Mouse (Mus musculus) ovary, adult 18-20 months (tissue): ENCODE results near the gene Tyw5.

Source experiments
- DNase-seq: peaks from one replicate; pipeline ENCODE4 v3.0.0; 2022; ENCODE audit warnings: low spot score, mixed read lengths

Gene Tyw5

GRCm38 (mm10) chr1:57387876-57388275, 19.0 kb downstream of the Tyw5 start:
- DNase-seq = no peak

GRCm38 (mm10) chr1:57386519-57386918, 20.4 kb downstream of the Tyw5 start:
- no peak for DNase-seq

DNA sequence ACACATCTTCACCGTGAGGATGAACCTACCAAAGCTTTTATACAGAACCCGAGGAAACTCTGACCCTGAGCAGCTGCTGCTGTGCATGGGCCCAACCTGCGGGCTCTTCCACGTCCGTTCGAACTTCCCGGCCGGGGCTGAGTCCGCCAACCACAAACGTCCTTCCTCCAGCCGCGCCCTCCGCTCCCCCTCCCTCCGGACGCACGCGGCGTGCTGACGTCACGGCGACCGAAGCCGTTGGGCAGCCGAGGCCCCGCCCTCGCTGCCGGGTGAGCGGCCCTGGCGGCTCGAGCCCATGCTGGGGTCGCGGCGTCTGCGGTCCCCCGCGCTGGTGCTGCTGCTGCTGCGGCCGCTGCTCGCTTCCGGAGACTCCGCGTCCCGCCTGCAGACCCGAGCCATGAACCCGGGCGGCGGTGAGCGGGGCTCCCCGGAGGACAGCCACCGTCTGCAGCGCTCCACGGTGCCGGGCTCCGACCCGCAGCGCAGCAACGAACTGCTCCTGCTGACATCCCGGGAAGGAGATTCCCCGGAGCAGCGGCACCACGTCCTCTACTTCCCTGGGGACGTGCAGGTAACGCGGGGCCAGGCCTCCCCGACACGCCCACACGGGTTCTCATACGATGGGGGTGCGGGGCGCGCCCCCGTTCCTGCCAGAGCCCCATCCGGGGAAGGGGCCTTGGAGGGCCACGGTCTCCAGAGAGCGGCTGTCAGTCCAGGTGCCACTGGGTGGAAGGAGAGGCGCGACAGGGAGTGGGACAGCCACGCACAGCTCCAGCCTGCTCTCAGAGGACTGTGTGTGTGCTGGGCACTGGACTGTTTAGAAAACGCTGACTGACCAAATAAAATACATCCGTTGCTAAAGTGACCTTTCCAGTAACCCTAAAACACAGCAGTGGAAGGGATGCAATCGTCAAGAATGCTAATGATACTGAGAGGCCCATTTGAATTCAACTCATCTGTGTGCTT, 29.2 kb downstream of the Tyw5 start, which contains the start of gene 1700066M21Rik:
1700066M21Rik (plus strand) TSS at position 245 of the 966 bp plus-strand sequence.
- peak; percentile 87 for DNase-seq

GRCm38 (mm10) chr1:57376806-57377205, 30.1 kb downstream of the Tyw5 start:
- no peak for DNase-seq

GRCm38 (mm10) chr1:57375276-57375675, 31.6 kb downstream of the Tyw5 start:
- DNase-seq = no peak

GRCm38 (mm10) chr1:57370451-57370850, 36.5 kb downstream of the Tyw5 start:
- no peak for DNase-seq

DNA sequence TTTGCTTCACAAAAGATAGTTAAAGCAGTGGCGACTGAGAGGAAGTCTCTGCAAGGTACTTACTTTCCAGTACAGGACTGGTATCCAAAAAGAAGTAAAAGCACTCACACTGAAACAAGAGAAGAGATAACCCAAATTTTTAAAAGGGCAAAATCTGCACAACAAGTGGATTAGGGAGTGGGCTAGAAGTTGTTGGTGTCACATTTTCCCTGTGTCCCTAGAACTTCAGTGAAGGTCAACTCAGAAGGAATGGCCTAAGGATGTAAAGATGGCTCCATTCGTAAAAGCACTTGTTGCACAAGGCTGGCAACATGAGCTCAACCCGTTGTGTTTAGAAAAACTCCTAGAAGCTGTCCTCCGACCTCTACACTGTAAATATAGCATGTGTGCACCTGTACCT, 37.8 kb downstream of the Tyw5 start:
- no peak for DNase-seq

- no peak for DNase-seq
Measured at GRCm38 (mm10) chr1:57367446-57367845, 39.5 kb downstream of the Tyw5 start.

GRCm38 (mm10) chr1:57358546-57358945, 48.4 kb downstream of the Tyw5 start:
- no peak for DNase-seq

DNA sequence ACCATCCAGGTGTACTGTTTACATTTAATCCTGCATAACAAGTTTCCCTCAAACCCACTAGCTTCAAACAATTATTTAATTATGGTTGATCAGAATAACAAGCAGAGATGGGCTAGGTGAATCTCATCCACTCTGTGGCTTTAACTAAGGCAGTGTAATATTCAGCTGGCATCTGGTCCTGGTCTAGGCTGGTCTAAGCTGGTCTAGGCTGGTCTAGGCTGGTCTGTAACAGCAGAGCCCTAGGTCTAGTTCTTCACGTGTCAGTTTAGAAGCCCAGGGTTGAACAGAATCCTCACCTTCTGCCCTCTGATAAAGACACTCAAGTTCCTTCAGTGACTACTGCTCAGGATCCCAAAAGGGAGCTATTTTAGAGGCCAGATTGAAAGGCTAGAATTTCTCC, 55.0 kb downstream of the Tyw5 start:
- DNase-seq = no peak

DNA sequence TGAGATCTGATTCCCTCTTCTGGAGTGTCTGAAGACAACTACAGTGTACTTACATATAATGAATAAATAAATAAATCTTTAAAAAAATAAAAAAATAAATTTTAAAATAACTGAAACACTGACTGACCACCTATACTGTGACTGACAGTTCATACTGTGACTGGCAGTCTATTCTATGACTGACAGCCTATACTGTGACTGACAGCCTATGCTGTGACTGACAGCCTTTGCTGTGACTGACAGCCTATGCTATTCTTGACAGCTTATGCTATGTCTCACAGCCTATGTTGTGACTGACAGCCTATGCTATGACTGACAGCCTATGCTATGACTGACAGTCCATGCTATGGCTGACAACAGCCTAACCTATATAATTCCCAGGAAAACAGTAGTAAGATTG, 59.4 kb downstream of the Tyw5 start:
- no peak for DNase-seq

GRCm38 (mm10) chr1:57341197-57341596, 65.7 kb downstream of the Tyw5 start:
- DNase-seq = no peak

- no peak for DNase-seq
Measured at GRCm38 (mm10) chr1:57339156-57339796, 67.6 kb downstream of the Tyw5 start.
